Mouse (Mus musculus) Patski (cell line): ENCODE measurements at regions not wholly inside any gene's neighbourhood (a gene's known extent, or its start where the extent isn't known, plus 50 kb on each side); places are given as distances from the start of the nearest gene placed in this dataset.

ENCODE experiments used
- ATAC-seq: fragments of 100-300 bp; one replicate; pipeline ENCODE4 v1.8.0; 2021
- CTCF ChIA-PET: fragments of 350-600 bp; sonication (Branson Sonifier 250); formaldehyde crosslinking; loops from one replicate; lab custom pipeline; 2022; ENCODE audit warnings: inconsistent platforms; lab: Charles Lee
- POLR2A ChIA-PET: fragments of 350-600 bp; sonication (Branson Sonifier 250); formaldehyde crosslinking; loops from one replicate; lab custom pipeline; 2022; ENCODE audit warnings: antibody characterized with exemption, inconsistent platforms; lab: Charles Lee
- DNase-seq: peaks from one replicate; pipeline ENCODE4 v3.0.0-alpha.2; 2011; ENCODE audit warnings: low read depth, low spot score
- H3K27me3 ChIP-seq: fragments of 371-371 bp; one replicate; pipeline ENCODE4 v1.5.1; 2021
- CTCF ChIP-seq: fragments of 100-300 bp; IDR thresholded peaks from one replicate; pipeline ENCODE4 v1.5.1; 2021
- in situ Hi-C: fragments of 300-500 bp; cut with MboI; formaldehyde crosslinking; loops from 3 replicates; pipeline ENCODE4 v1.11.1; 2018; ENCODE audit warnings: low pct_unique_long_range_greater_than_20kb, mixed read lengths

DNA sequence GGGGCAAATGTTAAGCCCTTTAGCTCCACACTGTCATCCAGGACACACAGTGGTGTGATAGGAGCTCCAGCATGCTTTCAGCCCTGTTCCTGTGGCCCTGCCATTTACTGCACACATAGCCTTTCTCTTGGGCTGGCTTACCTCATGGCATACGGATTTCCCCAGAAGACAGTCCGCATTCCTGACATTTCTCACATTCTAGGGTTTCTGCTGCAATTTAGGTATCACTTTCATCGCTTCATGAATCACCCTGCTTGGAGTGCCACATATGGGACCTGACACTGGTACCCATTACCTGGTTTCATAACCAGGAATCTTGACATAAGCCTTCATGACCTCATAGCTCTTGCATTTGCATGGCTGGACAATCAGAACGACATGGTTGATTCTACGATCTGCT lies 158.5 kb upstream of the Sh3bp4 start:
- peak; percentile 67 for ATAC-seq
- TF ChIP-seq CTCF = no peak
- H3K27me3 ChIP-seq = no peaks in the 10 kb centered on the region
- in situ Hi-C loops = no loop called here
- DNase-seq = peak; percentile 42
- POLR2A ChIA-PET = interaction anchor here (0.9 kb wide), 1 partner anchor 18 kb away, joined by 3 read pairs; no protein-coding TSS in a partner anchor
- CTCF ChIA-PET = interaction anchor here (0.6 to 1.6 kb wide), 4 partner anchors 10 to 19 kb away, joined by 3 to 5 read pairs (median 3); no protein-coding TSS in a partner anchor

DNA sequence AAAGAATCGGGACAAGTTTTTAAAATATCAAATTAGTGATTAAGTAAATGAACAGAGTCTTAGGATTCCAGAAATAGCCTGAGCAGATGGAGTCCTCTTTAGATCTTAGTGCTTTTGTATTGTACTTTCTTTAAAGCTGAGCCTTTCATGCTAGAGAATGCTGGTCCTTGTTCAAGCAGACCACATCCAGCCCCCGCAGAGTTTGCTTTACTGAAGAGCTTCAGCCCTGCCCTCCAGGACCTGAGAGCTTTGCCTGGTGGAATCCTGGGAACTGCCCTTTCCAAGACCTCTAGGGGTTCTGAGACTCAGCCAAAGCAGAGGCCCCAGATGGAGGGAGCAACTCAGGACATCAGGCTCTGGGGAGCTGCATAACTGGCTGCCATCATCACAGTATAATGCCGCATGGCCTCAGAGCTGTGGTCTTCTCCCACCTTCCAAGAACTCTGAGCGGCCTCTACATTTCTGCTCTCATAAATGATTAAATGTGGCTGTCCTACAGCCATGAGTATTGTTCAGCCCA lies 153.6 kb upstream of the Sh3bp4 start:
- POLR2A ChIA-PET = no interaction called here
- H3K27me3 ChIP-seq = no peaks in the 10 kb centered on the region
- ATAC-seq = no peak
- CTCF ChIA-PET = interaction anchor here (0.9 kb wide), 1 partner anchor 12 kb away, joined by 4 read pairs; no protein-coding TSS in a partner anchor
- in situ Hi-C loops = no loop called here
- TF ChIP-seq CTCF = no peak
- DNase-seq = no peak

DNA sequence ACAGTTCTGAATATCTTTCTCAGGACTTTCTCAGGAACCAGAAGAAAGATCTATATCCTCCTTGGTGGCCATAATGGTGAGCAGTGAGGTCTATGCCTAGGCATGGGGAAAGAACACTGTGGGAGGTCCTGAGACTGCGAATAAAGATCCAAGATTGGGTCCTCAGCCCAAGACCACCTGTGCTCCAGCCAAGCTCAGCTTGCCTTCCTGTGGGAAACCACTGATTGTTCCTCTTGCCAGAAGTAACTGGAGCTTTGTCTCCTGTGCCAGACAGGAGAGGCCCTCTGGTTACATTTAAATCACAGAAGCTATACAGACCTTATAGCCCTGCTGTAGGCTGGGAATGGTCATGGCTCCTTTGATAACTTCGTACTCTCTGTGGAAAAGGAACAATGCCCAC lies 148.8 kb upstream of the Sh3bp4 start:
- in situ Hi-C loops = no loop called here
- ChIA-PET POLR2A (no interaction called here), CTCF (interaction anchor here (0.7 kb wide), 1 partner anchor 9 kb away, joined by 3 read pairs; no protein-coding TSS in a partner anchor)
- ATAC-seq = no peak
- TF ChIP-seq CTCF = no peak
- DNase-seq = no peak
- H3K27me3 ChIP-seq = no peaks in the 10 kb centered on the region

DNA sequence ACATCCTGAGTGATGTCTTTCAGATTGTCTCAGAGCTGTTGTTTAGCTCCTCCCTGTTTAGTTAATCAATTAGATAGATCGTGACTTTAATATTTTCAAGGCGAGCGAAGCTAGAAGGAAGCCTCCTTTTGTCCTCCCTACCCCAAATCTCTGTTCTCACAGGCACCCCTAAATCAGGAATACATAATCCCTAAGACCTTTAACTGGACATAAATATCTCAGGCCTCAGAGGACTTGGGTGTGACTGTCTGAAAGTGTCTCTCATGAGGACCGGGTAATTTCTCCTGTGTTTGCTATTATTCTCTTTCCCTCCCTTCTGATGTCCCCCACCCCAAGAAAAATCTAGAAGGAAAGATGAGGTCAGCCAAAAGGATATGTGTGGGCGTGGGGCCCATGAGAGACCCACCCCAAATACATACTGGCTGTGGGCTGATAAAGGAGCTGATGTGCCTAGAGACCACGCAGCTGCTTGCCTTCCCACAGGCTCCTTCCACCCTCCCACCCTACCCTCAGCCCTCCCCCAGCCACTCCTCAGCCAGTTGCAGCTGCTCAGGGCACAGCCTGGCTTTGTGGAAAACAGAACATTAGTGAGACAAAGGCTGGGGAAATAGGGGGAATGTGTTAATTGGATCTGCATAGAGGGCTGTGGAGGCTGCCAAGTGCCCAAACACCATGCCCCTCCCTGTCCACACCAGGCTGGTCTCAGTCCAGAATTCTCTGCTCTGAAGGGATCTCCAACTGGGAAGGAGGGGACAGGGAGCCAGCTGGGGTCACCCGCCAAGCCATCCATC lies 146.2 kb upstream of the Sh3bp4 start:
- ChIA-PET CTCF (interaction anchor here (1.9 kb wide), 1 partner anchor 12 kb away, joined by 5 read pairs; no protein-coding TSS in a partner anchor), POLR2A (no interaction called here)
- H3K27me3 ChIP-seq = no peaks in the 10 kb centered on the region
- in situ Hi-C loops = no loop called here
- TF ChIP-seq CTCF = no peak
- ATAC-seq (no peak), DNase-seq (no peak)

DNA sequence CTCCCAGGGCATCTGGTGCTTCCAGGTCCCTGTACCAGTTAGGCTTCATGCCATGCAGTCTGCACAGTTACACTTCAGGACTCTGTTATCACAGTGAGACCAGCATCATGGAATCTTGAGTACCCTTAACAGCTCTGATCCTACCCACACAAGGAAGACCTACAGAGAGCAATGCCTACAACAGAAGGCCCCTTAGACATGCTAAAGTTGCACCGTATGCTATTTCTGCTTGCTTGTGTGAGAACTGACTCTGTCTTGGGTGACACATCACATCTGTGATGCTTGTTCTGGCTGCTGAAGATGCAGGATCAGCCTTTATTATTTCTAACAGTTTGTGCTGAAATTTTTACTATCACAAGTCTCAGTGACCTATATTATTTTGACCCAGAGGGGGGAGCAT lies 135.0 kb upstream of the Sh3bp4 start:
- DNase-seq (no peak), ATAC-seq (no peak)
- in situ Hi-C loops = no loop called here
- TF ChIP-seq CTCF = no peak
- no peaks in the 10 kb centered on the region for H3K27me3 ChIP-seq
- CTCF ChIA-PET = no interaction called here
- POLR2A ChIA-PET = no interaction called here

DNA sequence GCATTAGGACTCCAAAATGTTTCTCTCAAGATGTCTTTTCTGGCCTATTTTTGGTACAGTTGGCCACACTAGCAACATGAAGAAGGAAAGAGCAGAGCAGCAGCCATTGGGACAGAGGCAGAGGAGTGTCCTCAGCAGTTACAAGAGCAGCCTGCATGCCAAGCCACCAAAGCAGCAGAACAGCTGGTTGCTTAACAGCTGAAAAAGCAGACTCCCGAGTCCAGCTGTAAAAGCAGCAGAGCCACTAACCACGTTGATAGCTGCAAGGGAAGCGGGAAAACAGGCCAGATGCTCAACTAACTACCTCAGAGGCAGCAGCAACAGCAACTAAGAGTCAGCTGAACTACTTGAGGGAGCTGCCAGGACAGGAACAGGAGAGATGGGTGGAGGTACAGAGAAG lies 134.4 kb upstream of the Sh3bp4 start:
- in situ Hi-C loops = no loop called here
- TF ChIP-seq CTCF = no peak
- POLR2A ChIA-PET = interaction anchor here (0.6 kb wide), 1 partner anchor 186 kb away, joined by 3 read pairs; no protein-coding TSS in a partner anchor
- DNase-seq (no peak), ATAC-seq (no peak)
- H3K27me3 ChIP-seq = no peaks in the 10 kb centered on the region
- CTCF ChIA-PET = interaction anchor here (1.5 to 1.9 kb wide), 2 partner anchors 9 to 60 kb away, joined by 5 to 6 read pairs; no protein-coding TSS in a partner anchor

DNA sequence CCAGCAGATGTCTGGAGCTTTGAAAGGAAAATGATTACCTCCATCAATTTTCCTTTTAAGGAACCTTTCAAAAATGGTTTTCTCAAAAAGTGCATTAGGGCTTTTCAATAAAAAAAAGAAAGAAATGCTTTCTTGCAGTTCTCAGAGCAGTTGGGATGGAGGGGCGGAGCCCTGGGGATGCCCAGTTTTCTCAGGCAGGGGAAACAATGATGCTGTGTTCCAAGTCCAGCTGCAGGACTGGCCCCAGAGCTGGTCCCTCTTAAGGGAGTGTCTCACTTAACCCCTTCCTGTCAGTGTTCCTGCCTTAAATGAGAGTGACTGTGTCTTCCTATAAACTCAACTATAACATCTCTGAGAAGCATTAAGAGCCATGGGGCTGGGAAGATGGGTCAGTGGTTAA lies 132.9 kb upstream of the Sh3bp4 start:
- no peak for DNase-seq
- in situ Hi-C loops = no loop called here
- ATAC-seq = no peak
- H3K27me3 ChIP-seq = no peaks in the 10 kb centered on the region
- ChIA-PET POLR2A (interaction anchor here (1.2 kb wide), 1 partner anchor 134 kb away, joined by 5 read pairs; no protein-coding TSS in a partner anchor), CTCF (interaction anchor here (1.2 to 1.9 kb wide), 3 partner anchors 19 to 62 kb away, joined by 3 to 6 read pairs (median 4); no protein-coding TSS in a partner anchor)
- TF ChIP-seq CTCF = no peak

DNA sequence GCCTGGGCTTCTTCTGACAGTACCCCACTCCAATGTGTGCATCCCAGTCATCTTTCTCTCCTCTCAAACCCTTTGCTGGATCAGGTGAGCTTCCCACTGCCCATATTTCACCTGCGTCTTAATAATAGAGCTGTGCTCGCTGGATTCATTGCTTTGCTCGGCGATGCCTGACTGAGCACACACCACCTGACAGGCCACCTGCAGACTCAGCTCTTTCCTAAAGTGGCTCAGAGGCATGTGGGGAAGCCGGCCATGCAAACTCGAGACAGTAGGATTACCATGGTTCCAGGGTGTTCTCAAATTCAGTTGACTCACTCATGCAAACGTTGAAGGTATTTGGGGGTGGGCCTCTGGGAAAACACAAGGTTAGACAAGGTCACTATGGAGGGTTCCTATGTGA lies 131.8 kb upstream of the Sh3bp4 start:
- ChIA-PET CTCF (interaction anchor here (0.9 to 1.9 kb wide), 2 partner anchors 11 to 22 kb away, joined by 3 to 4 read pairs; no protein-coding TSS in a partner anchor), POLR2A (no interaction called here)
- H3K27me3 ChIP-seq = no peaks in the 10 kb centered on the region
- no peak for TF ChIP-seq CTCF
- no peak for DNase-seq
- in situ Hi-C loops = no loop called here
- no peak for ATAC-seq

DNA sequence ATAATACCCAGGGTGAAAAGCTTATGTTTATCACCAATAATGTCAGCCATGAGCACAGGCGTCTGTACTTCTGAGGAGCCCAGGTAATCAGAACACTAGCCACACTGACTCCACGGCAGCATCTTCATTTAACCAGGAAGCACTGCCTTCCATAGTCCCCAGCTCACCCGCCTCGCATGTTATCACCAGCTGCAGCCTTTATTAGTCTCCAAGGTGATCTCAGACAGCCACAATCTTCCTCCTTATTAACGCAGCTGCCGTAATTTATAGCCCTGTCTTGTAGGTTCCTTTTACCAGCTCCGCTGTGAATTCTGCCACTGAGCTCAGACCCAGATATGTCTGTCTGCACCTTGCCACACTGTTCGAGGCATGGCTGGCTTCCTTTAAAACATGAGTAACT lies 127.2 kb upstream of the Sh3bp4 start:
- POLR2A ChIA-PET = no interaction called here
- CTCF ChIA-PET = interaction anchor here (0.6 kb wide), 1 partner anchor 21 kb away, joined by 3 read pairs; no protein-coding TSS in a partner anchor
- H3K27me3 ChIP-seq = no peaks in the 10 kb centered on the region
- DNase-seq (no peak), ATAC-seq (no peak)
- TF ChIP-seq CTCF = no peak
- in situ Hi-C loops = no loop called here

DNA sequence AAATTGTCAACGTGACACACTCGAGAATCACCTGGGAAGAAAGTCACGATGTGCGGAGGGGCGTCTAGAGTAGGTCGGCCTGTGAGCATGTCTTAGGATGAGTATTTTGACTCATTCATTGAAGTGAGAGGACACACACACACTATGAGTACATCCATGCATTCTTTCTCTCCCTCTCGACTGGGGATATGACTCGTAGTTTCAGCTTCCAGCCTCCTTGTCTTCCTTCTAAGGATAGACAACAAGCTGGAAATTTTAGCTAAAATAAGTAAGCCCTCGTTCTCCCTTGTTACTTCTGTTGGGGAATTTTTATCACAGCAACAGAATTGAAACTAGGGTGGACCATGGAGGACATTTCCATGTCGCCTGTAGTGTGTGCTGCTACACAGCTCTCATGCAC lies 124.3 kb upstream of the Sh3bp4 start:
- TF ChIP-seq CTCF = no peak
- POLR2A ChIA-PET = no interaction called here

More for the DNA sequence above, 124.3 kb upstream of the Sh3bp4 start:
- H3K27me3 ChIP-seq = no peaks in the 10 kb centered on the region
- in situ Hi-C loops = no loop called here
- CTCF ChIA-PET = interaction anchor here (2.2 to 2.3 kb wide), 2 partner anchors 11 to 24 kb away, joined by 6 to 7 read pairs; no protein-coding TSS in a partner anchor
- ATAC-seq (no peak), DNase-seq (no peak)
